Mouse (Mus musculus): Measurements from ENCODE around the gene Cul1.
"Not testable (repeated sequence)": the region's sequence is repeated elsewhere in the genome, so short reads cannot be mapped to it uniquely, and the experiment has no call there.

Cul1 gene

DNA sequence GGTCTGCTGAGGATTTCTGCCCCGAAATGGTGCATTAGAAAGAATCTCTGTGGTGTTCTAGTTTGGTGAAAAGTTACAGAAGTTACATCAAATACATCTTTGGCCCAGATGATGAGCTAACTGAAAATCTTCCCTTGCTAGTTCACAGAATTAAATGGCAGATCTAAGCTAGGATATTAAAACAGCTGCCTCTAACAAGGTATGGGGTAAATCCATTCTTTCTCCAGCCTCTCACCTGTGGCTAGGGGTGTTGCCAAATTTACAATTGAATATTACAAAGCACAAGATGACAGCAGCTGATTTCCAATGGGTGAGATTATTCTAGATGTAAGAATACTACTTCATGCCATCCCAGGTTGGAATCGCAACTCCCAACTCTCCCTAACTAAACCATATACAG is at the start of gene Cul1:
Gene Cul1, plus strand, starts transcription at position 301 of the 400 bp plus-strand sequence.
- no peak for DNase-seq

DNA sequence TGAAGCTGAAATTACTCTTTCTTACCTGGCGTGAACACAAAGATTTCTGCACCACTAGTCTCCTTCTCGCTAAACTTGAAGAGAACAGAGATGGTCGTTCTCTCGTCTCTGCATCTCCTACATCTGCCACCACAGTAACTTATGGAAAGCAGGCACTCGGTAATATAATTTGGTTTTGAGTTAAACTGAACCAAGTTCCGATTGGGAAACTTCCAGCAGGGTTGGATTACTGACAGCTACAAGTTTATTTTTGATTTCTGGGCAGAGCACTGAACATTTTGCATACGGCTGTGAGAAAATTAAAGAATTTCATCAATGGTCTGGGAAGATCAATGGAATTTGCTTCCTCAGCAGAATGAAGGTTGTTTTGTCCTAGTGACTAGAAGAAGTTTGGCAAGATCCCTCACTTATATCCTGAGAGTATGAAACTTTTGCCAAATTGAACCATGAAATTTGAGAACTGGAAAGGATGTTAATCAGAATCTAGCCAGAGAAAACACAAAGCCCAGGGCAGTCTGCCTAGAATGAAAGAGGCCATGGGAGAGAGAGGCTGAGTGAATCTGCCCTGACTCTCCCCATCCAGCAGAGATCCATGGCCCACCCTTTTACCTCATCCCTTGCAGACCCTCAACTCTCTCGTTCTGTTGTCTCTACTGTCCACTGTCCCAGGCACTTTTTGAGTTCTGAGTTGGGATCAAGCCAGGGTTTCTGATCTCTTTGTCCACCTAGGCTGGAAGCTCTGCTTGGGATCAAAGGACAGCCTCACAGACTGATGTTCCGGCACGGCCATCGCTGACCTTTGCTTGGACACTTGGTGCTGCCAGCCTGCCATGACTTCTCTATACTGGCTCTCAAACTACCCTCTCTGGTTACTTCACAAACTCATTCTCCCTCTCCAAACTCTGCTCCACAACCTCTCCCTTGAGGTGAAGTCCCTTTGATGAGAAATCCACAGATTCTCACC is 48.5 kb upstream of the Cul1 start:
- DNase-seq, result peak; percentile 3

DNA sequence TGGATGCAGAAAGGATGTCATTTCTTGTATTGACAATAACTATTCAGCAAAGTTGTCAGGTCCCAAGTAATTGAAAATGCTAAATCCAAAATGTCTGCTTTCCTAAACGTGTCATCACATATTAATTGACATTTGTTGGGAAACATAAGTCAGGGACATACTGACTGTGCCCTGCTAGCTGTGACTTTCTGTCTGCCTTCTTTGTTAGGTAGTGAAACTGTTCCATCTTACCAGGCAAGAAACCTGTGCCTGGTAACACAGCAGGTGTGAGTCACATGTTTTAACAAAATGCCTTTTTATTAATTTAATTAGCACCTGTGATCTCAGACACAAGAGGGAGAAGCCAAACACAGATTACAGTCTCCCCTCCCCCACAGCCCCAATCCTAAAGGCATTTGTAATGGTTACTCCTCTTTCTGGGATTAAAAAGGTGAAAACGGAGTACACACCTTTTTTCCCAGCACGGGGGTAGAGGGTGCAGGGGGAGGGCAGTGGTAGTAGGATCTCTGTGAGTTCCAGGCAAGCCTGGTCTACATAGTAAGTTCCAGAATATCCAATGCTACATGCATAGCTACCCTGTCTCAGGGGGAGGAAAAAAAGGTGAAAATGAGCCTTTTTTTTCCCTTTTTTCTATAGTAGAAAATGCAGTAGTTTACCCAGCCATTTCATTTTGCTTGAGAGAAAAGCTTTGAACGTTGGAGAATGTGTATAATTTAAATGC is 40.2 kb upstream of the Cul1 start:
- no peak for DNase-seq

DNA sequence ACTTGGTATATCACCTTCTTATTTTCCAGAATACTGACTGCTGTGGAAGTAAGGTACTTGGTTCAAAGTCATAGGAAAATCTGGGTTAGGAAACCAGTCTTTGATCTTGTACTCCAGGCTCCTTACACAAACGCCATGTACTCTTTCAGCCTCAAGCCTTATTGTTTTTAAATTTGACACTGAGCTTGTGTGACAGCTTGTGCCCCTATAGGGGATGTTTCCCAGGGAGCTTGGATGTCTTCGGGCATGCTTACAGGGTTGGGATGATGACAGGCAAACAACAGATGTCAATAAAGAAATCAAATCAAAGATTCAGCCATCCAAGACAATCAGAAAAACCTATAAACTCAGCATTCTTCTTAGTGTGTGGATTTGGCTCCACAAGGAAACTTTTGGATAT is 39.5 kb upstream of the Cul1 start:
- no peak for DNase-seq

DNA sequence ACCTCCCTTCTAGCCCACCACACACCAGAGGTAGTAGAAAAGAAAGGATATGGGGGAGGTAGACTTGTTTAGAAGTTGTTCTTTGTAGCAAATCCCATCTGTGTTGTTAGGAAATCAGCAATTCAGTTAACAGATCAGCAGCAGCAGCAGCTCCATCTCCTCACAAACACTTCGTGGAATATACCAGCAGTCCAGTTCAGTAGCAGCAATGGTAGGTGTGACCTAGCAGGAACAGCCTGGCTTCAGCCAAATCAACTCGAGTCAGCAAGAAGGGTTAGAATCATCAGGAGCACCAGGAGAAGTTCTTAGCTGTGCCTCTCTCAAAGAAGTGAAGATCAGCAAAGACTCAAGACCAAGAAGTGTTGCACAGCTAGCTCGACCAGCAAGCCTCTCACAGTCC is 34.5 kb upstream of the Cul1 start:
- DNase-seq, result no peak

GRCm38 (mm10) chr6:47420156-47420555 is 33.0 kb upstream of the Cul1 start:
- peak; percentile 8 for DNase-seq

DNA sequence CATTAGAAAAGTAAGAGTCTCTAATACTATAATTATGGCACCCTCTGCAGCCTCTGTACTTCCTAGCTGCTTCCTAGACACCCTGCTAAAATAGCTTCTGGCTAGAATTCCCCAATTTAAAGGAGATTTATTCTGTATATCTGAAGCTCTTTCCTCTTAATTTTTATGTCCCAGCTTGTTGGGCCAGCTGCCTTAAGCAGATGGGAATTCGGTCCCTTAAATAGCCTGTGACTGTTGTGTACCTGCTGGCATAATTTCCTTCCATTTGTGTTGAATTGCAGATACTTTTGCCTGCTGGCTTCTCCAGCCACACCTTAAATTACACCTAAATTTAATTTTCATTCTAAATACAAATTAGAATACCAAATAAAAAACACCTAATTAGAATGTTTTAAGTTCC is 32.0 kb upstream of the Cul1 start:
- peak; percentile 39 for DNase-seq

GRCm38 (mm10) chr6:47426136-47426535 is 27.1 kb upstream of the Cul1 start:
- no peak for DNase-seq

- not testable (repeated sequence) for DNase-seq
Observed at GRCm38 (mm10) chr6:47426556-47426955, 26.6 kb upstream of the Cul1 start.

DNA sequence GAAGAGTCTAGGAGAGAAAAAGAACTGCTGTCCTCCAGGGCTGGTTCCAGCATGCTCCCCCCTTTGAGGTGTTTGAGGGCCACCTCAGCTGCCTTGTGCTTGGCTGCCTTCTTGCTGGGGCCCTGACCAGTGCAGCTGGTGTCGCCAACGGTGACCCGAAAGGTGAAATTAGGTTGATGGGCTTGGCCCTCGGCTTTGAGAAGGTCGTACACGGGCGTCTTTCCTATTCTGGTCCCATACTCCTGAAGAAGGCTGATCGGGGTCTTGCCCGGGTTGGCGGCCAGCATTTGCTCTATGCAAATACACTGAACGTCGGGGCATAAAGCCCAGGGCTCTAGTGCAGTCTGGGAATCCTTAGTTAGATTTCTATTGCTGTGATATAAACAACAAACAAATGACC is 20.4 kb upstream of the Cul1 start:
- not testable (repeated sequence) for DNase-seq

- no peak for DNase-seq
Observed at GRCm38 (mm10) chr6:47440080-47440479, 13.1 kb upstream of the Cul1 start.

- no peak for DNase-seq
Observed at GRCm38 (mm10) chr6:47447658-47448057, 5.5 kb upstream of the Cul1 start.

DNA sequence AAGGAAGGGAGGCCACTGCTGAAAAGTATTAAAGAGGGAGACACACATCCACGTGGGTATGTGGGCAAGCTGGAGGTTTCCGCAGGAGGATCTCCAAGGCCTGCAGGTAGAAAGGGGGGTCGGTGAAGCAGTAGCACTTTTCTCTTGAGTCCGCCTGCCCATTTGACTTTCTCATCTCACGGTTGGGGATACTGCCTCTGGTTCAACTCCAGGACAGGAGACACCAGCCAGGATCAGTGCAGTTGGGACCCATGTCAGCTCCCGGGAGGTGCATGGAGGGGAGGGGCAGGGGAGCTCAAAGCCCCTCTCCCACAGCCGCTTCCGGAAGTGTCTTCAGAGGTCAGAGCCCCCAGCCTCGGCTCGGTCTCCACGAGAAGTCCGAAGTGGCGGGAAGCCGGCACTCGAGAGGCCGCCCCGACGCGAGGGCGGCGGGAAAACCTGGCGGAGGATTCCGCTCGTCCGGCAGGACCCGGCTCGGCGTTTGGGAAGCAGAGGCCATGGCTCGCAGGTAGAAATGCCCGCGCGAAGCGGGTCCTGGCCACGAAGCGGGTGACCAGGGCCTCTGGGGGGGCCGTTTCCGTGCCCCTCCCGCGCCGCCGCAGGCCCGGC is 428 bp downstream of the Cul1 start:
- no peak for DNase-seq

GRCm38 (mm10) chr6:47454131-47454574 is 955 bp downstream of the Cul1 start:
- peak; percentile 65 for DNase-seq

GRCm38 (mm10) chr6:47454575-47455571 is 1.7 kb downstream of the Cul1 start:
- DNase-seq, result peak; percentile 31

- DNase-seq, result no peak
Observed at GRCm38 (mm10) chr6:47455843-47456242, 2.6 kb downstream of the Cul1 start.

DNA sequence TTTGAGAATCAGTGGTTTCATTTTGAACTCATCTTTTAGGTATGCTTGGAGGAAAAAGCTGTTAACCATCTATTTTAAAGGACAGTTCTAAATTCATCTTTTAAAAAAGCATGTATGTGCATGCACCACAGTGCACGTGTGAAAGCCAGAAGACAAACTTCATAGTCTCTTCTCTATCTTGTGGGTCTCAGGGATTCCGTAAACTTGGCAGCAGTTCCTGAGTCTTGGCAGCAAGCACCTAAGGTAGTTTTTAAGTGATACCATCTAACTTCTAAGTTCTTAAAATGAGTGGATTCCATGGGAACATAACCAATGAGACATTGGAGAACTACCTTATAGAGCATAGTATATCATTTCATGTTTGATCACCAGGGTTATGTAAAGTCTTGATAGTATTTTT is 3.7 kb downstream of the Cul1 start:
- no peak for DNase-seq

- DNase-seq, result no peak
Observed at GRCm38 (mm10) chr6:47465400-47465799, 12.2 kb downstream of the Cul1 start.

GRCm38 (mm10) chr6:47466488-47466887 is 13.3 kb downstream of the Cul1 start:
- DNase-seq, result no peak

DNA sequence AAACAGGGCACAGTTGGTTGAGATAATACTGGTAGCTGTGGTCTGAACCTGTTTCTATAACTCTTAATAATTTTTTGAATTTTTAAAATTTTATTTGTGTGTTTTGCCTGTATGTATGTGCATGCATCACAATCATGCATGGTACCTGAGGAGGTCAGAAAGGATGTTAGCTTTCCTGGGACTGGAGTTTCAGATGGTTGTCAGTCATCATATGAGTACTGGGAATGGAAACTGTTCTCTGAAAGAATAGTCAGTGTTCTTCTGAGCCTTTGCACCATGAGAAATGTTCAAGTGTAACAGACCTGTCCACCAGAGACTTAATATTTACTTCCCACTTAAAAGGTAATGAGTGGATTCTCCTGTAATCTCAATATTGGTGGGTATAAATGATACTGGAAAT is 13.9 kb downstream of the Cul1 start:
- no peak for DNase-seq

- no peak for DNase-seq
Observed at GRCm38 (mm10) chr6:47469760-47470159, 16.6 kb downstream of the Cul1 start.

DNA sequence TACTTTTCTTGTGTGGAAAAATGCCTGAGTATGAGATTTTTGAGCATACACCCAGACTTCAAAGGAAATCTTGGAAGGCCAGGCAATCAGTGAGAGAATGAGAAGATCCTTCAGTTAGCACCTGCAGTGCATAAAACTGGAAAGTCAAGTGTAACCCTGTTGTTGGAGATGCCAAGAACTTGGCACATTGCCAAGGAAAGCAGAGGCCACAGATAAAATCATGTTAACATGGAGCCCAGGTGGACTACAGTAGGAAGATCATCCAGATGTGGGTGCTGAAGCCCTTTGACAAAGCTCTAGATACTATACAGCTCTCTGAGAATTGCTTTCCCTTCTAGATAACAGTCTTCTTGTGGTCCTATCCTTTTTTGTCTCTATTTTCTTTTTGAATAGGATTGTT is 19.2 kb downstream of the Cul1 start:
- no peak for DNase-seq
